Mouse (Mus musculus) cerebellum, postnatal 14 days (tissue): ENCODE measurements at regions not wholly inside any gene's neighbourhood (a gene's known extent, or its start where the extent isn't known, plus 50 kb on each side); places are given as distances from the start of the nearest gene placed in this dataset.
"Not testable (repeated sequence)": the region's sequence is repeated elsewhere in the genome, so short reads cannot be mapped to it uniquely, and the experiment has no call there.

Experiments
- DNase-seq, 2 experiments: peaks; one replicate each; pipeline ENCODE4 v3.0.0; 2021; ENCODE audit warnings: mixed read lengths in 2 of 2

- DNase-seq = no peak
These were observed 455.6 kb downstream of the Cbln4 start for GRCm38 (mm10) chr2:171587635-171588034.

- no peak for DNase-seq
These were observed 456.4 kb downstream of the Cbln4 start for GRCm38 (mm10) chr2:171586853-171587220.

- DNase-seq = no peak
These were observed 456.9 kb downstream of the Cbln4 start for GRCm38 (mm10) chr2:171586217-171586852.

- DNase-seq = no peak
These were observed 468.9 kb downstream of the Cbln4 start for GRCm38 (mm10) chr2:171574360-171574759.

- DNase-seq = no peak
These were observed 480.6 kb downstream of the Cbln4 start for GRCm38 (mm10) chr2:171562656-171563055.

GRCm38 (mm10) chr2:171542768-171543167 is 500.5 kb downstream of the Cbln4 start:
- DNase-seq = not testable (repeated sequence)

GRCm38 (mm10) chr2:171514876-171515275 is 528.4 kb downstream of the Cbln4 start:
- no peak for DNase-seq

GRCm38 (mm10) chr2:171496620-171497019 is 546.6 kb downstream of the Cbln4 start:
- DNase-seq = peak in 1 of 2 experiments; percentile 11

- DNase-seq = peak; percentile 78 to 87
These were observed 549.5 kb downstream of the Cbln4 start for GRCm38 (mm10) chr2:171493741-171494140.

GRCm38 (mm10) chr2:171487284-171487683 is 556.0 kb downstream of the Cbln4 start:
- no peak for DNase-seq

- DNase-seq = peak; percentile 29 to 42
These were observed 590.0 kb downstream of the Cbln4 start for GRCm38 (mm10) chr2:171453241-171453640.

- no peak for DNase-seq
These were observed 637.2 kb downstream of the Cbln4 start for GRCm38 (mm10) chr2:171406057-171406456.

GRCm38 (mm10) chr2:171388936-171389335 is 654.3 kb downstream of the Cbln4 start:
- DNase-seq = no peak

GRCm38 (mm10) chr2:171373457-171373856 is 641.9 kb downstream of the Dok5 start:
- peak; percentile 2 to 10 for DNase-seq

- peak; percentile 42 to 44 for DNase-seq
These were observed 641.4 kb downstream of the Dok5 start for GRCm38 (mm10) chr2:171373016-171373415.

GRCm38 (mm10) chr2:171371751-171372150 is 640.1 kb downstream of the Dok5 start:
- DNase-seq = no peak

- DNase-seq = no peak
These were observed 633.9 kb downstream of the Dok5 start for GRCm38 (mm10) chr2:171365553-171365952.

- DNase-seq = peak; percentile 1 to 26
These were observed 633.0 kb downstream of the Dok5 start for GRCm38 (mm10) chr2:171364621-171365020.

GRCm38 (mm10) chr2:171363381-171363780 is 631.8 kb downstream of the Dok5 start:
- no peak for DNase-seq

GRCm38 (mm10) chr2:171358071-171358760 is 626.6 kb downstream of the Dok5 start:
- DNase-seq = no peak

- DNase-seq = no peak
These were observed 616.5 kb downstream of the Dok5 start for GRCm38 (mm10) chr2:171348156-171348555.

- no peak for DNase-seq
These were observed 602.5 kb downstream of the Dok5 start for GRCm38 (mm10) chr2:171333816-171334757.

GRCm38 (mm10) chr2:171332826-171333225 is 601.2 kb downstream of the Dok5 start:
- no peak for DNase-seq
